Mouse (Mus musculus) heart, postnatal 10 days (tissue): ENCODE measurements around the gene Prr12. TPM values are rescaled to one million over a fixed set of nuclear protein-coding genes. Genes with fewer than 3 reads are reported as not detected.

Experiments
- microRNA-seq, 2 experiments: library from miRNA; unstranded; fragments of <30 nt; microRNA quantifications; one replicate each; pipeline ENCODE4 v1.2.0; 2022
- total RNA-seq, 2 experiments: library from RNA; stranded (reverse); gene quantifications; 2 replicates each; pipeline ENCODE4 v1.2.3; 2021

Prr12 gene
- total RNA-seq, 2 experiments from 2014 or later: 28.8 to 35.7 TPM

Small RNA genes lying within 50 kb of the gene (microRNA-seq; reads per million reads assigned to microRNA genes)
- 0.95 to 1.0 reads per million in 2 experiments for gene Mir7054

Other genes starting within 250 kb of the Prr12 start
- gene Nup62, start 236.8 kb downstream of the Prr12 start, total RNA-seq: 10 to 100 TPM; 44.3 to 45.1 TPM
- 1 to 10 TPM; 1.3 to 1.8 TPM for gene Il4i1, start 236.5 kb downstream of the Prr12 start, total RNA-seq
- 10 to 100 TPM; 50.4 to 51.3 TPM for gene Atf5, start 236.2 kb downstream of the Prr12 start, total RNA-seq
- gene Akt1s1, start 203.9 kb downstream of the Prr12 start, total RNA-seq: 10 to 100 TPM; 76.8 to 78.4 TPM
- 10 to 100 TPM; 38.4 to 44.7 TPM for gene Tbc1d17, start 203.8 kb downstream of the Prr12 start, total RNA-seq
- gene Pnkp, start 195.7 kb downstream of the Prr12 start, total RNA-seq: 10 to 100 TPM; 18.1 to 21.6 TPM
- 100 to 1,000 TPM; 189 to 196 TPM for gene Ptov1, start 183.1 kb downstream of the Prr12 start, total RNA-seq
- gene Med25, start 160.2 kb downstream of the Prr12 start, total RNA-seq: 10 to 100 TPM; 67.7 to 77.1 TPM
- 10 to 100 TPM; 12.2 to 18.2 TPM for gene Fuz, start 156.8 kb downstream of the Prr12 start, total RNA-seq
- 10 to 100 TPM; 90.9 to 91.1 TPM for gene Ap2a1, start 123.4 kb downstream of the Prr12 start, total RNA-seq
- gene Tsks, start 109.7 kb downstream of the Prr12 start, total RNA-seq: not detected
- gene Cpt1c, start 78.0 kb downstream of the Prr12 start, total RNA-seq: 1 to 10 TPM; 4.1 to 6.2 TPM
- gene Prmt1, start 66.3 kb downstream of the Prr12 start, total RNA-seq: 100 to 1,000 TPM; 198 to 216 TPM
- gene Irf3, start 55.2 kb downstream of the Prr12 start, total RNA-seq: 10 to 100 TPM; 34.1 to 47.9 TPM
- 10 to 100 TPM; 14.5 to 15.9 TPM for gene Bcl2l12, start 54.2 kb downstream of the Prr12 start, total RNA-seq
- 10 to 100 TPM; 68.5 to 70.1 TPM for gene Scaf1, start 36.5 kb downstream of the Prr12 start, total RNA-seq
- 10 to 100 TPM; 71.6 to 75.7 TPM for gene Rras, start 34.9 kb downstream of the Prr12 start, total RNA-seq
- gene Nosip, start 9.5 kb upstream of the Prr12 start, total RNA-seq: 10 to 100 TPM; 33.9 to 35.9 TPM
- 10 to 100 TPM; 10.9 to 11.3 TPM for gene Prrg2, start 9.8 kb upstream of the Prr12 start, total RNA-seq
- gene Rcn3, start 39.3 kb upstream of the Prr12 start, total RNA-seq: 10 to 100 TPM; 76.5 to 83.4 TPM
- 10 to 100 TPM; 65.4 to 69.2 TPM for gene Fcgrt, start 51.0 kb upstream of the Prr12 start, total RNA-seq
- gene Rps11, start 71.6 kb upstream of the Prr12 start, total RNA-seq: 100 to 1,000 TPM; 752 to 773 TPM
- gene Rpl13a, start 75.9 kb upstream of the Prr12 start, total RNA-seq: 100 to 1,000 TPM; 809 to 865 TPM
- not detected for gene Gm45713, start 83.3 kb upstream of the Prr12 start, total RNA-seq
- 1 to 10 TPM; 5.7 to 6.5 TPM for gene Flt3l, start 83.6 kb upstream of the Prr12 start, total RNA-seq
- gene Pih1d1, start 101.4 kb upstream of the Prr12 start, total RNA-seq: 10 to 100 TPM; 47.1 to 49.0 TPM
- gene Aldh16a1, start 101.7 kb upstream of the Prr12 start, total RNA-seq: 10 to 100 TPM; 36.6 to 48.2 TPM
- gene Slc17a7, start 111.1 kb upstream of the Prr12 start, total RNA-seq: 1 to 10 TPM; 6.1 to 6.7 TPM
- not detected for gene Gfy, start 126.7 kb upstream of the Prr12 start, total RNA-seq
- gene Pth2, start 128.1 kb upstream of the Prr12 start, total RNA-seq: not detected
- gene Ccdc155, start 152.0 kb upstream of the Prr12 start, total RNA-seq: not detected
- not detected for gene Dkkl1, start 159.3 kb upstream of the Prr12 start, total RNA-seq
- gene Tead2, start 162.9 kb upstream of the Prr12 start, total RNA-seq: 10 to 100 TPM; 27.5 to 32.3 TPM
- 1 to 10 TPM; 3.0 to 4.0 TPM for gene Cd37, start 186.2 kb upstream of the Prr12 start, total RNA-seq
- not detected for gene Slc6a16, start 188.2 kb upstream of the Prr12 start, total RNA-seq
- gene Slc6a21, start 224.6 kb upstream of the Prr12 start, total RNA-seq: not detected